In genomic region chr9:114767030-114767429, GRCm38 (mm10) we compare ENCODE assay signal across 9 mouse cellular contexts. TPM values are rescaled to one million over a fixed set of nuclear protein-coding genes. Genes with fewer than 3 reads are reported as not detected.
DNase-seq lines count a peak whose midpoint lies in the region; ATAC-seq and TF ChIP-seq lines count a peak whose summit lies in the region.
"Had no signal": no experiment of that assay in that cellular context is flagged by ENCODE, and none has a peak within 500 bp of the region (broad histone marks: within the 10 kb centered on the region; RNA-seq: fewer than 3 reads in every experiment).

No protein-coding gene starts in this region.

- peaks cover 22% of the 10 kb centered on the region for H3K4me1 ChIP-seq in kidney, embryonic 16.5 days (ENCODE audit: insufficient read depth, low read length)
- H3K4me1 ChIP-seq in bone marrow, adult 2 months (ENCODE audit: control insufficient read depth, insufficient read depth, low read length): peaks cover 7% of the 10 kb centered on the region
- peaks cover 19% of the 10 kb centered on the region for H3K4me1 ChIP-seq in embryonic facial prominence, embryonic 15.5 days
- no peaks in the 10 kb centered on the region; the same call in 1 of the 2 replicates for H3K4me1 ChIP-seq in liver, embryonic 11.5 days (replicated peaks; ENCODE audit: control insufficient read depth, insufficient read depth, low read length)
- H3K4me1 ChIP-seq: liver, embryonic 13.5 days had no signal

- ATAC-seq in kidney, embryonic 16.5 days (ENCODE audit: low FRiP score, low TSS enrichment): peak; percentile 72
- ATAC-seq in embryonic facial prominence, embryonic 15.5 days (ENCODE audit: insufficient number of reproducible peaks, low FRiP score, low TSS enrichment, low read depth): peak; percentile 69
- ATAC-seq in liver, embryonic 11.5 days (replicated peaks; ENCODE audit: low FRiP score): no peak

- no peak overlapping the region for H3K9ac ChIP-seq in kidney, embryonic 16.5 days (replicated peaks; ENCODE audit: low read length)
- H3K9ac ChIP-seq in embryonic facial prominence, embryonic 15.5 days: no peak overlapping the region
- no peak overlapping the region for H3K9ac ChIP-seq in liver, embryonic 11.5 days (ENCODE audit: low read depth, low read length)
- H3K9ac ChIP-seq: liver, embryonic 13.5 days had no signal

- TF ChIP-seq POLR2A in bone marrow, adult 2 months (IDR thresholded peaks at IDR 0.05; ENCODE audit: borderline replicate concordance, control insufficient read depth, low read depth, low read length): no peak

- H3K27ac ChIP-seq in kidney, embryonic 16.5 days (ENCODE audit: low read length): peak overlapping the region; percentile 90
- 0 out of 2 replicates have a peak overlapping the region, but pooled peaks have one; percentile 21 for H3K27ac ChIP-seq in bone marrow, adult 2 months (ENCODE audit: control insufficient read depth, insufficient read depth, low read depth, low read length, poor library complexity)
- peak overlapping the region; percentile 87 for H3K27ac ChIP-seq in embryonic facial prominence, embryonic 15.5 days (replicated peaks)
- no peak overlapping the region for H3K27ac ChIP-seq in liver, embryonic 11.5 days (ENCODE audit: low read depth, low read length)
- H3K27ac ChIP-seq: liver, embryonic 13.5 days had no signal

- H3K27me3 ChIP-seq in kidney, embryonic 16.5 days (ENCODE audit: insufficient read depth, low read length): no peaks in the 10 kb centered on the region
- no peaks in the 10 kb centered on the region for H3K27me3 ChIP-seq in embryonic facial prominence, embryonic 15.5 days
- no peaks in the 10 kb centered on the region for H3K27me3 ChIP-seq in liver, embryonic 11.5 days (replicated peaks; ENCODE audit: control insufficient read depth, insufficient read depth, low read length)
- H3K27me3 ChIP-seq: liver, embryonic 13.5 days had no signal

- no peak for DNase-seq in kidney, adult 8-10 months
- peak; percentile 60 to 78 for DNase-seq in layer of hippocampus, postnatal 14 days (ENCODE audit: low spot score in 2 of 2)
- no peak for DNase-seq in adipocyte (ENCODE audit: low spot score)
- no peak for DNase-seq in liver, embryonic 11.5 days (ENCODE audit: low spot score)
- DNase-seq in lung, postnatal 10 days: no peak
- DNase-seq: liver, embryonic 13.5 days had no signal

- H3K4me3 ChIP-seq in kidney, embryonic 16.5 days (ENCODE audit: low read length): no peak overlapping the region
- H3K4me3 ChIP-seq in bone marrow, adult 2 months (replicated peaks; ENCODE audit: control insufficient read depth, low read depth, low read length): no peak overlapping the region
- no peak overlapping the region for H3K4me3 ChIP-seq in embryonic facial prominence, embryonic 15.5 days (replicated peaks)
- no peak overlapping the region for H3K4me3 ChIP-seq in liver, embryonic 11.5 days (ENCODE audit: low read depth, low read length)
- H3K4me3 ChIP-seq: liver, embryonic 13.5 days had no signal

- 31% methylated on average over 13 of the region's 13 CpGs for WGBS in kidney, embryonic 16.5 days
- 42% methylated on average over 13 of the region's 13 CpGs for WGBS in bone marrow, adult 2 months
- WGBS in embryonic facial prominence, embryonic 15.5 days: 29% methylated on average over 13 of the region's 13 CpGs
- WGBS in liver, embryonic 11.5 days: 79% methylated on average over 13 of the region's 13 CpGs

- peaks cover 13% of the 10 kb centered on the region for H3K36me3 ChIP-seq in kidney, embryonic 16.5 days (ENCODE audit: insufficient read depth, low read length)
- peaks cover 13% of the 10 kb centered on the region for H3K36me3 ChIP-seq in embryonic facial prominence, embryonic 15.5 days
- peaks cover 13% of the 10 kb centered on the region; the same call in 1 of the 2 replicates for H3K36me3 ChIP-seq in liver, embryonic 11.5 days (ENCODE audit: control insufficient read depth, insufficient read depth, low read length)

- H3K4me2 ChIP-seq in kidney, embryonic 16.5 days (replicated peaks; ENCODE audit: low read depth, low read length): 0 out of 2 replicates have a peak overlapping the region, but pooled peaks have one; percentile 4
- 0 out of 2 replicates have a peak overlapping the region, but pooled peaks have one; percentile 8 for H3K4me2 ChIP-seq in embryonic facial prominence, embryonic 15.5 days (replicated peaks)
- no peak overlapping the region for H3K4me2 ChIP-seq in liver, embryonic 11.5 days
- H3K4me2 ChIP-seq: liver, embryonic 13.5 days had no signal

- H3K9me3 ChIP-seq in kidney, embryonic 16.5 days (ENCODE audit: low read length): peaks cover 4% of the 10 kb centered on the region; the same call in 1 of the 2 replicates
- H3K9me3 ChIP-seq in embryonic facial prominence, embryonic 15.5 days (replicated peaks): no peaks in the 10 kb centered on the region
- no peaks in the 10 kb centered on the region for H3K9me3 ChIP-seq in liver, embryonic 11.5 days (ENCODE audit: control insufficient read depth, low read length)
- H3K9me3 ChIP-seq: liver, embryonic 13.5 days had no signal

- TF ChIP-seq CTCF in bone marrow, adult 2 months (IDR thresholded peaks at IDR 0.05; ENCODE audit: control insufficient read depth, insufficient read depth, low read length): no peak

RNA-seq across cellular contexts. Expression of gene Cmtm7, which starts 14.6 kb away (rescaled TPM):
- 111 and 117 TPM in 2 replicates for polyA plus RNA-seq in kidney, embryonic 16.5 days (2015; fragmentation: Nextera tagmentation; extraction: Ambion mirVana)
- 106 and 300 TPM in 2 replicates for polyA plus RNA-seq in bone marrow, adult 2 months (2011; ENCODE audit: insufficient read depth, insufficient read length, low replicate concordance, missing spikeins)
- 121 and 126 TPM in 2 replicates for polyA plus RNA-seq in embryonic facial prominence, embryonic 15.5 days (2015; fragmentation: Nextera tagmentation; extraction: Ambion mirVana)
- total RNA-seq in layer of hippocampus, postnatal 14 days (2021): 1 to 10 TPM; 7.4 to 8.3 TPM
- 93.7 and 99.4 TPM in 2 replicates for polyA plus RNA-seq in liver, embryonic 11.5 days (2014; fragmentation: Nextera tagmentation; extraction: Ambion mirVana)

RNA-seq across cellular contexts. Expression of gene Cmtm6, which starts 36.1 kb away (rescaled TPM):
- polyA plus RNA-seq in kidney, embryonic 16.5 days (2015; fragmentation: Nextera tagmentation; extraction: Ambion mirVana): 67.0 and 73.5 TPM in 2 replicates
- polyA plus RNA-seq in bone marrow, adult 2 months (2011; ENCODE audit: insufficient read depth, insufficient read length, low replicate concordance, missing spikeins): 12.4 and 21.3 TPM in 2 replicates
- polyA plus RNA-seq in embryonic facial prominence, embryonic 15.5 days (2015; fragmentation: Nextera tagmentation; extraction: Ambion mirVana): 46.9 and 48.1 TPM in 2 replicates
- 10 to 100 TPM; 25.9 to 28.1 TPM for total RNA-seq in layer of hippocampus, postnatal 14 days (2021)
- polyA plus RNA-seq in liver, embryonic 11.5 days (2014; fragmentation: Nextera tagmentation; extraction: Ambion mirVana): 36.6 and 40.6 TPM in 2 replicates

Comparison
In these comparisons a context has a peak if more than half of its experiments do, and no peak if none do; other contexts are left out.
1. DNase-seq: peak in layer of hippocampus, postnatal 14 days (2 of 2); none in kidney, adult 8-10 months (0 of 2), adipocyte (single experiment), liver, embryonic 11.5 days (single experiment) and lung, postnatal 10 days (single experiment).